Mouse (Mus musculus): ENCODE results near the gene Sik3. TPM values are rescaled to one million over a fixed set of nuclear protein-coding genes. Genes with fewer than 3 reads are reported as not detected.
A peak's percentile ranks its signal among the peaks of the same experiment; 100 is the strongest.

Gene Sik3
- polyA plus RNA-seq, 1 experiment from 2014 or later, result 13.4 TPM

DNA sequence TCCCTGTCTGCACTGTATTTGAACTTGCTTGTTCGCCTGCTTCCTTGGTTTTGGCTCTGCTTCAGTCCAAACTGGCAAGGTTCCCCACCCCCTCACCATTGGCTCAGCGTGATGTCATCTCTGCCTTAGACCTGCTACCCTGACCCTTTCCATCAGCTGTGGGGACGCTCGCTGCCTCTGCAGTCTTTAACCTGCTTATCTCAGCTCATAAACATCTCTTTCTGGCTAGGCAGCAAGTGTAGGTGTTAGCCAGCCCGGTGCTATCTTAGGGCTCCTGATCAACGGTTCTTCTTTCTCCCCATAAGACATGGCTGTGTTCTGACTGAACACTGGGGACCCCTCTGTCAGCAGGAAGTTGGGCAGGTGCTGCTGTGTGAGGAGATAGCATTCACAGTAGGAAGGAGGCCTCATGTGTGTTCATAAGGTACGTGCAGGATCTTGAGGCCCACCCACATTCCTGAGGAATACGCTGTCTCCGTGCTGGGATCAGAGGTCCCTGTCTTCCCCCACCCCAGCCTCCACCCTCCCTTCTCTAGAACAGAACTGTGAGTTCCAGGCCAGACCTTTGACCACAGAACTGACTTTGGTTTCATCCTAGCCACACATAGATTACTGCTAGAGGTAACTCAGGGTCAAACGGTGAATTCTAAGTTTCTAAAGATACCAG, 194.3 kb downstream of the Sik3 start:
- DNase-seq (ENCODE audit: low spot score), result no peak
- 0 out of 2 replicates have a peak, but pooled peaks have one; percentile 41 for ATAC-seq (ENCODE audit: low read depth)
- Histone ChIP-seq H3K9ac (ENCODE audit: low read depth, low read length) (no peak overlapping the region; the same call in 1 of the 2 replicates), H3K27ac (replicated peaks; ENCODE audit: low read depth, low read length) (no peak overlapping the region), H3K4me3 (ENCODE audit: low read depth, low read length) (no peak overlapping the region), H3K4me2 (ENCODE audit: low read depth, low read length) (no peak overlapping the region), H3K27me3 (replicated peaks; ENCODE audit: control insufficient read depth, insufficient read depth, low read length) (no peaks in the 10 kb centered on the region), H3K36me3 (ENCODE audit: control insufficient read depth, insufficient read depth, low read length) (peaks cover 61% of the 10 kb centered on the region), H3K4me1 (ENCODE audit: control insufficient read depth, insufficient read depth, low read length) (peaks cover 3% of the 10 kb centered on the region; the same call in 1 of the 2 replicates), H3K9me3 (ENCODE audit: control insufficient read depth, low read length) (no peaks in the 10 kb centered on the region)
- WGBS, result 64% methylated on average over 10 of the region's 10 CpGs

DNA sequence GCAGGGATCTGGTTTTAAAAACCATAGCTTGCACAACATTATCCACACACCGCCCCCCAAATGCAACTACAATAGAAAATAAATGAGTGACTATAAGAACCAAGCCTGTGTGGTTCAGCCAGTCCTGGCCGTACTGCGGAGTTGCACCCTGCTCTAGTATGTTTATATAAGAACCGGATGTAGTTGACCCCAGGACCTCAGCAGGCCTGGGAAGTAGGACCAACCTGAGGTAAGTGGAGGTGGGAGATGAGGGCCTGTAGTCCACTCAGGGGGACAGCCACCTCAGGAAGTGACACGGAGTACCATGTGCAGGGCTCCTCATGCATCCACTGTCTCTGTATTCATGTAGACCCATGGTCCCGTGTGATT, 194.9 kb downstream of the Sik3 start:
- H3K27me3 ChIP-seq (replicated peaks; ENCODE audit: control insufficient read depth, insufficient read depth, low read length), result no peaks in the 10 kb centered on the region
- H3K4me3 ChIP-seq (ENCODE audit: low read depth, low read length), result no peak overlapping the region
- H3K4me2 ChIP-seq (ENCODE audit: low read depth, low read length), result no peak overlapping the region
- H3K36me3 ChIP-seq (ENCODE audit: control insufficient read depth, insufficient read depth, low read length), result peaks cover 63% of the 10 kb centered on the region
- no peak overlapping the region for H3K27ac ChIP-seq (replicated peaks; ENCODE audit: low read depth, low read length)
- H3K9ac ChIP-seq (ENCODE audit: low read depth, low read length), result no peak overlapping the region
- DNase-seq (ENCODE audit: low spot score) (no peak), ATAC-seq (ENCODE audit: low read depth) (no peak)
- peaks cover 3% of the 10 kb centered on the region; the same call in 1 of the 2 replicates for H3K4me1 ChIP-seq (ENCODE audit: control insufficient read depth, insufficient read depth, low read length)
- H3K9me3 ChIP-seq (ENCODE audit: control insufficient read depth, low read length), result no peaks in the 10 kb centered on the region
- 62% methylated on average over 6 of the region's 6 CpGs for WGBS

DNA sequence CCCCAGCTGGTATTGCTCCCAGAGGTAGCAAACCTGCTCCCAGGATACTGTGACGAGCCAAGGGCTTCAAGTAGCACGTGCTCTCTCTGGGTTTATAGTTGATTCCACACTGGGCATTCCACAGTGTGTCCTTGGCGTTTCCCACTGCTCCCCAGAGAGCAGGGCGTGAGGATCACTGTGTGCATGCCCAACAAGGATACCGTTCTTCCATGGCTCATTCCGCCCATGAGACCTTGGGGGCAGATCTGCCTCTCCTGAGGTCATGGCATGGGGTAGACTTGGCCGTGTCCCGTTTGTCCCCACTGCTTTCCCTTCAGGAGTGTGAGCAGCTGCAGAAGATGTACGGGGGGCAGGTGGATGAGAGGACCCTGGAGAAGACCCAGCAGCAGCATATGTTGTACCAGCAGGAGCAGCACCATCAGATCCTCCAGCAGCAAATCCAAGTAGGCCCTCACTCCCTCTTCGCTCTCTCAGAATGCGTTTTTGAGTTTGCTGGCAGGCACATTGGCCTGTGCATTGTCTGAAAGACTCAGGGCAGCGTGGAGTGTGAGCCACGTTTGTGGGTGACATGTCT, 195.9 kb downstream of the Sik3 start:
- H3K4me1 ChIP-seq (ENCODE audit: control insufficient read depth, insufficient read depth, low read length), result peaks cover 3% of the 10 kb centered on the region; the same call in 1 of the 2 replicates
- peaks cover 71% of the 10 kb centered on the region for H3K36me3 ChIP-seq (ENCODE audit: control insufficient read depth, insufficient read depth, low read length)
- H3K27me3 ChIP-seq (replicated peaks; ENCODE audit: control insufficient read depth, insufficient read depth, low read length), result no peaks in the 10 kb centered on the region
- no peak overlapping the region for H3K4me3 ChIP-seq (ENCODE audit: low read depth, low read length)
- no peak overlapping the region for H3K27ac ChIP-seq (replicated peaks; ENCODE audit: low read depth, low read length)
- H3K9me3 ChIP-seq (ENCODE audit: control insufficient read depth, low read length), result no peaks in the 10 kb centered on the region
- H3K9ac ChIP-seq (ENCODE audit: low read depth, low read length), result no peak overlapping the region
- DNase-seq (ENCODE audit: low spot score), result no peak
- no peak for ATAC-seq (ENCODE audit: low read depth)
- WGBS, result 59% methylated on average over 13 of the region's 13 CpGs
- no peak overlapping the region for H3K4me2 ChIP-seq (ENCODE audit: low read depth, low read length)

DNA sequence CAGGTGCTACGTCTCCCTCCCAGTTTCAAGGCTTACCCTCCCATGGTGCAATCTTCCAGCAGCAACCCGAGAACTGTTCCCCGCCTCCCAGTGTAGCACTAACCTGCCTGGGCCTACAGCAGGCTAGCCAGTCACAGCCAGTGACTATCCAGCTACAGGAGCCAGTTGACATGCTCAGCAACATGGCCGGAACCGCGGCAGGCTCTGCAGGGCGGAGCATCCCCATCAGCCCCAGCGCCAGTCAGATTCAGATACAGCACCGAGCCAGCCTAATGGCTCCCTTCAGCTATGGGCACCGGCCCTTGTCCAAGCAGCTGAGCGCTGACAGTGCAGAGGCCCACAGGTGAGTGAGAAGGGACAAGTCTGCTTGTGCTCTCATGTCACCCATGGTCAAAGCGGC, 197.9 kb downstream of the Sik3 start:
- no peak overlapping the region for H3K27ac ChIP-seq (replicated peaks; ENCODE audit: low read depth, low read length)
- 93% methylated on average over 12 of the region's 12 CpGs for WGBS
- DNase-seq (ENCODE audit: low spot score) (no peak), ATAC-seq (ENCODE audit: low read depth) (no peak)
- H3K4me2 ChIP-seq (ENCODE audit: low read depth, low read length), result no peak overlapping the region
- peaks cover 74% of the 10 kb centered on the region for H3K36me3 ChIP-seq (ENCODE audit: control insufficient read depth, insufficient read depth, low read length)
- H3K9ac ChIP-seq (ENCODE audit: low read depth, low read length), result 0 out of 2 replicates have a peak overlapping the region, but pooled peaks have one; percentile 2
- H3K4me3 ChIP-seq (ENCODE audit: low read depth, low read length), result no peak overlapping the region
- H3K4me1 ChIP-seq (ENCODE audit: control insufficient read depth, insufficient read depth, low read length), result peaks cover 3% of the 10 kb centered on the region; the same call in 1 of the 2 replicates
- H3K27me3 ChIP-seq (replicated peaks; ENCODE audit: control insufficient read depth, insufficient read depth, low read length), result no peaks in the 10 kb centered on the region
- H3K9me3 ChIP-seq (ENCODE audit: control insufficient read depth, low read length), result no peaks in the 10 kb centered on the region

DNA sequence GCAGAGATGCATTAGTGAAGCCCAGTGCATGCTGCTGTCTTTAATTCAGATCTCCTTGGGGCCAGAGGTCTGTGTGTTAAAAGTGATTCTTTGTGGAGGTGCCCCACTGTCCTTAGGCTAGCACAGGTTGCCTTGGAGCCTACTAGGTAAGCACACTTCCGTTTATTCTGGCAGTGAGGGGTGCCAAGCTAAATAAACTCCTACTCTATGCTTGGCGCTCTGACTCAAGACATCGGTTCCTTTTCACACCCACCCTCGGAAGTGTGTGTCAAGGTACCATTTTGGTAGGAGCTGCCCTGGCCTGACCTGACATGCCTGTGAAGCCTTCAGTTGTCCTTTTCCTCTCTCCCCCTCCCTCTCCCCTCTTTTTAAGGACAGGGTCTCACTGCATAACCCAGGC, 201.7 kb downstream of the Sik3 start:
- H3K4me1 ChIP-seq (ENCODE audit: control insufficient read depth, insufficient read depth, low read length), result no peaks in the 10 kb centered on the region
- WGBS, result 75% methylated on average over 4 of the region's 4 CpGs
- no peaks in the 10 kb centered on the region for H3K9me3 ChIP-seq (ENCODE audit: control insufficient read depth, low read length)
- no peak overlapping the region for H3K4me3 ChIP-seq (ENCODE audit: low read depth, low read length)
- no peak overlapping the region for H3K27ac ChIP-seq (replicated peaks; ENCODE audit: low read depth, low read length)
- DNase-seq (ENCODE audit: low spot score) (no peak), ATAC-seq (ENCODE audit: low read depth) (no peak)
- no peaks in the 10 kb centered on the region for H3K27me3 ChIP-seq (replicated peaks; ENCODE audit: control insufficient read depth, insufficient read depth, low read length)
- H3K9ac ChIP-seq (ENCODE audit: low read depth, low read length), result no peak overlapping the region
- H3K4me2 ChIP-seq (ENCODE audit: low read depth, low read length), result no peak overlapping the region
- H3K36me3 ChIP-seq (ENCODE audit: control insufficient read depth, insufficient read depth, low read length), result peaks cover 55% of the 10 kb centered on the region

DNA sequence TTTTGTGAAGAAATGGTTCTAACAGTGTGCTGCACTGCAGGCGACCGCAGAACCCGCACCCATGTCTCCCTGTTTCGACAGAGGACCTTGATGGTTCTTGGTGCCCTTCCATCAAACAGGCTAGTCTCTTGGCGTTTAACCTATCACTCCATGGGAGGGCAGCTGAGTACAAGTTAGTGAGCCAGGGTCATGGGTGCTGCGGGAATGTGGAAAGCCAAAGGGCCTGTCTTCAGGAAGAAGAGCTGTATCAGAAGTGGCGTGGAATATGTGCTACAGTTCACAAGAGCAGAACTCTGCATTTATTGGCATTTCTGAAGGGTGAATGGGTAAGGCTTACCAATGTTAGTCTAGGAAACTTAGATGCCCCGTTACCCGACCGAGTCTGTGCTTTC, 202.3 kb downstream of the Sik3 start:
- Histone ChIP-seq H3K4me3 (ENCODE audit: low read depth, low read length) (no peak overlapping the region), H3K4me2 (ENCODE audit: low read depth, low read length) (no peak overlapping the region), H3K27ac (replicated peaks; ENCODE audit: low read depth, low read length) (no peak overlapping the region), H3K4me1 (ENCODE audit: control insufficient read depth, insufficient read depth, low read length) (no peaks in the 10 kb centered on the region), H3K27me3 (replicated peaks; ENCODE audit: control insufficient read depth, insufficient read depth, low read length) (no peaks in the 10 kb centered on the region), H3K9me3 (ENCODE audit: control insufficient read depth, low read length) (no peaks in the 10 kb centered on the region), H3K36me3 (ENCODE audit: control insufficient read depth, insufficient read depth, low read length) (peaks cover 53% of the 10 kb centered on the region), H3K9ac (ENCODE audit: low read depth, low read length) (no peak overlapping the region)
- DNase-seq (ENCODE audit: low spot score) (no peak), ATAC-seq (ENCODE audit: low read depth) (no peak)
- 93% methylated on average over 10 of the region's 10 CpGs for WGBS

DNA sequence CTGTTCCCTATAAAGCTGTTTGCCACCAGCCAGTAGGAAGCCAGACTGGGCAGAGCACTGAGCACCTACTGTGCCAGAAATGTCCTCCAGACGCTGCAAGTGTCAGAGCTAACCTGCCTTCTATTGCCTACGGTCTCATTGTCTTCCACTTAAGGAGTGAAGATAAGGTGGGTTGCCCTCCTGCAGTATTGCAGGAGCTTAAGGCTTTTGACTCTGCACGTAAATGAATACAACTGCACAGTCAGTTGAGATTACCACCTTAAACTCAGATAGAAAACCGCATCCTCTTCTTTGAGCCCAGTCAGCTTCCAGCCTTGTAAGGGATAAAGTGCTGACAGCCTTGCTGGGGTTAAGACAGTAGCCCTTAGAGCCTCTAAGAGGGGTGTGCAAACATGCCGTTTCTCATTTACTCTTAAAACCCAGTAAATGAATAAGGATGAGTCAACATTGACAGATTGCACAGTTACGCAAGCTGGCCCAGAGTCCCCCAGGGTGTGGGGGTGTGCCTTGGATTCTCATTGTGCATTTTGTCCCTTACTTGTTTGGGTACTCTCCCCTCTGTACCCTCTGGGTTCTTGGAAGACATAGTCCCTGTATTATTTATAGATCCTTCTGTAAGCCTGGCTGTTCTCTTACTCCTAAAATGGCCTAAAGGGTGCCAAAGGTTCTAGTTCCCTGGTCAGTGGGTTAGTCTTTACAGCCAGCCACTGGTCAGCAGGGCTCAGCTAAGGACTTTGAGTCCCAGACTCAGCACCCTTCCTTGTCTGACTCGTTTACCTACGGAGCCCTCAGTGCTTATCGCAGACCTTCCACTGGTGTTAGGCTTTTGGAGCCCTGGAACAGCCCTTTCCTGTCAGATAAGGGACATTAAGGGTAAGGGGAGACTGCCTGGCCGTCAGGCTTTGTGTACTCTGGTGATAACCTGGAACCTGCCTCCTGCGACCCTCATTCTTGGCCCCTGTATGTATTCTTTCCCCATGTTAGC, 203.0 kb downstream of the Sik3 start:
- H3K36me3 ChIP-seq (ENCODE audit: control insufficient read depth, insufficient read depth, low read length), result peaks cover 52% of the 10 kb centered on the region

DNA sequence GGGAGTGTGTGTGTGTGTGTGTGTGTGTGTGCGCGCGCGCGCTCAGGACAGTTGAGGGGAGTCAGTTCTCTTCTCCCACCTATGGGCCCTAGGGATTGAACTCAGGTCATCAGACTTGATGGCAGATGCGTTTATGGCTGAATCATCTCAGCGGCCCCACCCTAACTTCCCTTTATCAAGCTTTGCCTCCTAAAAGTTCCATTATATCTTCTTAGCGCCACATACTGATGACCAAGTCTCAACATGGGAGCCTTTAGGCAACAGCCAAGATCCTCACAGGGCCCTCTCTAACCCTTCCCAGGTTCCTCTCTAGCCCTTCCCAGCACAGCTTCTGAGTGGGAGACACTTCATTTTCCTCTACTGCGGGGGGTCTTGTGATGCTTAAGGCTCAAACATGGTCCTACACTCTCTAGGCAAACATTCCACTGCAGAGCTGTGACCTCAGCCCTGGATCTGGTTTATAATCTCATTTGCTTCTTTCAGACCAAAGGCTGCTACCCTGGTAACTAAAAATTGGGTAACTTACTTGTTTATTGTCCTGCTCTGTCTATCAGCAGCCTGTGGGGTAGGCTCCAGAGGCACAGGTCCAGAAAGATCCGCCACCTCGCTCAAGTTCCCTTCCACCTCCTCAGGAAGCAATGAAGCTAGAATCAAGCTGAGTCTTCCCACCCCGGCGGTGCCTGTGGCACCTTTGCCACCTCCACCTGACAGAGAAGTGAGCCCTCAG, 204.3 kb downstream of the Sik3 start:
- no peaks in the 10 kb centered on the region for H3K9me3 ChIP-seq (ENCODE audit: control insufficient read depth, low read length)
- 93% methylated on average over 13 of the region's 13 CpGs for WGBS
- peaks cover 52% of the 10 kb centered on the region for H3K36me3 ChIP-seq (ENCODE audit: control insufficient read depth, insufficient read depth, low read length)

More for the DNA sequence above, 203.0 kb downstream of the Sik3 start:
- no peak overlapping the region for H3K9ac ChIP-seq (ENCODE audit: low read depth, low read length)
- H3K4me3 ChIP-seq (ENCODE audit: low read depth, low read length), result no peak overlapping the region
- no peak for DNase-seq (ENCODE audit: low spot score)
- H3K27me3 ChIP-seq (replicated peaks; ENCODE audit: control insufficient read depth, insufficient read depth, low read length), result no peaks in the 10 kb centered on the region
- H3K4me1 ChIP-seq (ENCODE audit: control insufficient read depth, insufficient read depth, low read length), result no peaks in the 10 kb centered on the region
- H3K9me3 ChIP-seq (ENCODE audit: control insufficient read depth, low read length), result no peaks in the 10 kb centered on the region
- H3K4me2 ChIP-seq (ENCODE audit: low read depth, low read length), result no peak overlapping the region
- H3K27ac ChIP-seq (replicated peaks; ENCODE audit: low read depth, low read length), result no peak overlapping the region
- WGBS, result 74% methylated on average over 11 of the region's 11 CpGs
- ATAC-seq (ENCODE audit: low read depth), result no peak

More for the DNA sequence above, 204.3 kb downstream of the Sik3 start:
- Histone ChIP-seq H3K9ac (ENCODE audit: low read depth, low read length) (no peak overlapping the region), H3K4me1 (ENCODE audit: control insufficient read depth, insufficient read depth, low read length) (no peaks in the 10 kb centered on the region), H3K4me3 (ENCODE audit: low read depth, low read length) (no peak overlapping the region), H3K4me2 (ENCODE audit: low read depth, low read length) (no peak overlapping the region), H3K27ac (replicated peaks; ENCODE audit: low read depth, low read length) (no peak overlapping the region), H3K27me3 (replicated peaks; ENCODE audit: control insufficient read depth, insufficient read depth, low read length) (no peaks in the 10 kb centered on the region)
- no peak for DNase-seq (ENCODE audit: low spot score)
- no peak for ATAC-seq (ENCODE audit: low read depth)

Measured in embryonic facial prominence, embryonic 14.5 days (tissue).